Mouse (Mus musculus): ENCODE data around the gene Fbxo30. TPM values are rescaled to one million over a fixed set of nuclear protein-coding genes. Genes with fewer than 3 reads are reported as not detected.

The Fbxo30 gene
- polyA plus RNA-seq (2017; shearing (Covaris generic)): 13.5 TPM

DNA sequence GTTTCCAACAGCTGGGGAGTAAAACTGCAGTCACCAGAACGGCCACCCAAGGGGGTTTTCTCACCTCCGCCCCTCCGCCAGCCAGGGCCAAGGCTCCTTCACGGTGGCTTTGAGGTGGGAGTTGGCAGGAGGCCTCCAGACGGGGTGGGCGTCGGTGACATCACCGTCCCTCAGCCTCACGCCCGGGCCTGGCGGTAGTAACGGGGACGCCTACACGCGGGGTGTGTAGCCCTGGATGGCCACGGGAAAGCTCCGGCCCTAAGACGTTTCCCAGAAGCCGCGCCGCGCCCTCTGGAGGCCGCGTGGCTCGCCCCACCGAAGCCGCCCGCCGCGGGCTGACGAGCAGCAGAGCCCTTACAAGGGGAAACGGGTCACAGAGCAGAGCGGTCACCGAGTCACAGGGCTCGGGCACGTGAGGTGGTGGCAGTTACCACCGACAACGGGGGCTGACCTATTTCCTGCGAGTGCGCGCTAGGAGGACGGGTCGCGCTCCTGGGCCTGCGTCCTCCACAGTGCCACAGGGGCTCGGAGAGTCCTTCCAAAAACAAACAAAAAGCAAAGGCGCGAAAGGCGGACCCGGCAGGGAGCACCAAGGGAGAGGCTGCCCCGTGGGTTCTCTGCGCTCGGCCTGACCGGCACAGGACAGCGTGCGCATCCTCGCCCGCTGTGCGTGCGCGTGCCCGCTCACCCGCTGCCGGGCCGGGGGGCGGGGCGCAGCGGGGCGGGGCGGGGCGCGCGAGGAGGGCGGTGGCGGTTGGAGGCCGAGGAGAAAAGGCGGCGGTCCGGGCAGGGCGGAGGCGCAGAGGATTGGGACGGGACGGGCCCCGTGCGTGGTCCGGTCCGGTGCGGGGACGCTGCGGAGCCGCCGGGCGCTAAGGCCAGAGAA lies at the start of gene Fbxo30:
Gene Fbxo30 (plus strand): TSS at position 753 of the 886 bp plus-strand sequence.

DNA sequence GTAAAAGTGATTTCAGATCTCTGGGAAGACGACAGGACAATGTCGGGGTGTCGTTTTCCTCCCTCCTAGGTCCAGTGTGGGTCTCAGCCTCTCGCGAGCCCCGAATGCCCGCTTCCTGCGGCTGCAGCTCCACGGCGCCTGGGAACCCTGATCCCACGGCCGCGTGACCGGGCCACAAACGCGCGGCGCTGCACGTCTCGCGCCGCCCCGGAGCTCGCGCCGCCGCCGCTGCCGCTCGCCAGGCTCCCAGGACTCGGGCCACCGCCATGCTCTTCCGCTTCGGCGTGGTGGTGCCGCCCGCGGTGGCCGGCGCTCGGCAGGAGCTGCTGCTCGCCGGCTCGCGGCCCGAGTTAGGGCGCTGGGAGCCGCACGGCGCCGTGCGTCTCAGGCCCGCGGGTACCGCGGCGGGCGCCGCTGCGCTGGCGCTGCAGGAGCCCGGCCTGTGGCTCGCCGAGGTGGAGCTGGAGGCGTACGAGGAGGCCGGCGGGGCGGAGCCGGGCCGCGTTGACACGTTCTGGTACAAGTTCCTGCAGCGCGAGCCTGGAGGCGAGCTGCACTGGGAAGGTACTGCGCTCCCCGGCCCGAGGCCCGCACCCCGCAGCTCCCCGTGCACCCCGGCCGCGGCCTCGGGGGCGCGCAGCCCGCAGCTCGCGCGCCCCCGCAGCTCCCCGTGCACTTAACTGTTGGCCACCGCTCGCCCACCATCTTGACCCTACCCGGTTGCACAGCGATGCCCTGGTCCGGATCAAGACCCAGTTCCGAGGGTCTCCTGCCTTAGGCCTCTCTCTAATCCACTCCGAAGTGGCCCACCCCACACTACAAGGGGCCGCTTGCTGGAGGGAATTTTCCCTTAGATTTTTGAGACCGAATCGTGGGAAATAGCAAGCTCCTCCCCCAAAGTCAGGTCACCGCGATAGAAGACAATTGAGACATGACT lies 62.3 kb downstream of the Fbxo30 start, which contains the start of gene Epm2a:
Gene Epm2a (plus strand): TSS at position 200 of the 937 bp plus-strand sequence.

Other genes with a start within 250 kb of the Fbxo30 start
- not detected for gene Grm1, start 199.0 kb upstream of the Fbxo30 start, polyA plus RNA-seq (2017; shearing (Covaris generic))
- 21.7 TPM for gene Shprh, start 131.9 kb upstream of the Fbxo30 start, polyA plus RNA-seq (2017; shearing (Covaris generic))
- not detected for gene Epm2a, start 62.1 kb downstream of the Fbxo30 start, polyA plus RNA-seq (2017; shearing (Covaris generic))